In the genomic region with DNA sequence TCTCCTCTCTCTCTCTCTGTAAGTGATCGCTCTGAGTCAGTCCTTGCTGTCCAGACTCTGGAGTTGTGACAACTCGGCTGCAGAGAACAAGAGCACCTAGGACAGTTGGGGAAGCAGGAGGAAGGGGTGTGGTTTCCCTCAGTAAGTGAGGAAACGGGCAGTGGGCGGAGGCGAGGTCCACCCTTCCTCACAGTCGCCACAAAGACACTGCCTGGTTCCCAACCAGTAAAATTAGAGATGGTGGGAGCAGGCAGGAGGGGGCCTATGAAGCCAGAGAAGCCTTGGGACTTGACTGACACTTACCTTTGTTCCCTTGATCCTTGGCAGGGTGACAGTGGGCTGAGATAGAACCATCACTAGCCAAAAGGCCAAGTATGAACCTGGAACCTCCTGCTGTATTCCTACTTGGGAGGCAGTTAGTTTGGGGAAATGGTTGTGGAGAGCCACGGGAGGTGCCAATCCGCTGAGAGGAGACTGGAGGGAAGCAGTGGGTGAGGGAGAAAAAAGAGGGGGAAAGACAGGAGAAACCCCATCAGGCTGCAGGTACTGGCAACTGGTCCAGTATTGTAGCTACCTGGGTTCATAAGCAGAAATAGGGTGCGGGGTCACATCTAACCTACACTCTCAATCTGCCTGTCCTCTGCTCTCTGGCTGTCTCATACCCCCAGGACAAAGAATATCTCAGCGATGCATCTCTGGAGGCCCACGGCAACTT, we compare ENCODE assay signal across 11 mouse cellular contexts. TPM values are rescaled to one million over a fixed set of nuclear protein-coding genes. Genes with fewer than 3 reads are reported as not detected.
A peak's percentile ranks its signal among the peaks of the same experiment; 100 is the strongest.
DNase-seq lines count a peak whose midpoint lies in the region; ATAC-seq and TF ChIP-seq lines count a peak whose summit lies in the region.
"Had no signal": no experiment of that assay in that cellular context is flagged by ENCODE, and none has a peak within 500 bp of the region (broad histone marks: within the 10 kb centered on the region; RNA-seq: fewer than 3 reads in every experiment).

No protein-coding gene starts in this region.

- no peak overlapping the region for H3K9ac ChIP-seq in heart, postnatal 0 days (replicated peaks; ENCODE audit: low read depth, low read length)
- no peak overlapping the region for H3K9ac ChIP-seq in lung, embryonic 16.5 days (ENCODE audit: low read length)
- H3K9ac ChIP-seq: limb, embryonic 15.5 days had no signal

- H3K9me3 ChIP-seq in heart, postnatal 0 days (replicated peaks; ENCODE audit: control insufficient read depth, low read length), result no peaks in the 10 kb centered on the region
- H3K9me3 ChIP-seq in lung, embryonic 16.5 days (ENCODE audit: control insufficient read depth, low read length), result no peaks in the 10 kb centered on the region
- H3K9me3 ChIP-seq: limb, embryonic 15.5 days had no signal

- H3K27ac ChIP-seq in gastrocnemius, adult 2 months, result peak overlapping the region; percentile 87
- H3K27ac ChIP-seq in heart, postnatal 0 days (ENCODE audit: low read depth), result peak overlapping the region; percentile 62
- H3K27ac ChIP-seq in lung, embryonic 16.5 days (ENCODE audit: low read length), result no peak overlapping the region; the same call in 1 of the 2 replicates
- H3K27ac ChIP-seq: limb, embryonic 15.5 days had no signal

- peaks cover 45% of the 10 kb centered on the region for H3K4me1 ChIP-seq in heart, postnatal 0 days (ENCODE audit: control insufficient read depth, insufficient read depth)
- peaks cover 11% of the 10 kb centered on the region; the same call in 1 of the 2 replicates for H3K4me1 ChIP-seq in lung, embryonic 16.5 days (replicated peaks; ENCODE audit: control insufficient read depth, insufficient read depth, low read length)

- no peak for TF ChIP-seq CTCF in gastrocnemius, adult 2 months (IDR thresholded peaks at IDR 0.05)
- TF ChIP-seq CTCF in heart, postnatal 0 days (IDR thresholded peaks at IDR 0.05; ENCODE audit: low read depth), result no peak

- intact Hi-C loops in gastrocnemius, adult 2 months (cut with DNase I), result no loop called here

- H3K4me3 ChIP-seq in gastrocnemius, adult 2 months, result peak overlapping the region; percentile 41
- no peak overlapping the region for H3K4me3 ChIP-seq in heart, postnatal 0 days (ENCODE audit: low read depth, low read length)
- no peak overlapping the region for H3K4me3 ChIP-seq in lung, embryonic 16.5 days (ENCODE audit: low read length)
- H3K4me3 ChIP-seq: limb, embryonic 15.5 days had no signal

- no peaks in the 10 kb centered on the region for H3K27me3 ChIP-seq in heart, postnatal 0 days (ENCODE audit: control insufficient read depth, insufficient read depth, low read length)
- no peaks in the 10 kb centered on the region for H3K27me3 ChIP-seq in lung, embryonic 16.5 days (ENCODE audit: control insufficient read depth, insufficient read depth, low read depth, low read length)

- H3K4me2 ChIP-seq in heart, postnatal 0 days (ENCODE audit: low read depth, low read length), result peak overlapping the region; percentile 17
- no peak overlapping the region for H3K4me2 ChIP-seq in lung, embryonic 16.5 days (ENCODE audit: low read depth, low read length)
- H3K4me2 ChIP-seq: limb, embryonic 15.5 days had no signal

- no peak for TF ChIP-seq EP300 in heart, postnatal 0 days (IDR thresholded peaks at IDR 0.05; ENCODE audit: low read depth)

- WGBS in heart, postnatal 0 days, result 44% methylated on average over 11 of the region's 11 CpGs
- 39% methylated on average over 11 of the region's 11 CpGs for WGBS in lung, embryonic 16.5 days

- peak; percentile 52 for DNase-seq in gastrocnemius, adult 2 months
- no peak for DNase-seq in gastrocnemius, postnatal 4 days (ENCODE audit: low spot score in 2 of 2)
- peak; percentile 48 for DNase-seq in cerebellum, adult 9-10 months
- no peak for DNase-seq in heart, postnatal 0 days (ENCODE audit: low spot score)
- no peak for DNase-seq in right cerebral cortex, adult 2 months (ENCODE audit: low spot score in 2 of 2)
- no peak for DNase-seq in T-cell, adult 2 months (ENCODE audit: low spot score)
- DNase-seq in gastrocnemius, adult 8-10 months (ENCODE audit: low spot score in 2 of 2), result no peak
- DNase-seq: gastrocnemius, postnatal 25 days had no signal

- no peaks in the 10 kb centered on the region for H3K36me3 ChIP-seq in heart, postnatal 0 days (replicated peaks; ENCODE audit: control insufficient read depth, insufficient read depth, low read length)
- H3K36me3 ChIP-seq in lung, embryonic 16.5 days (ENCODE audit: control insufficient read depth, insufficient read depth, low read length), result no peaks in the 10 kb centered on the region

- ATAC-seq in heart, postnatal 0 days (ENCODE audit: insufficient read depth, low read depth), result peak; percentile 21; the same call in 1 of the 2 replicates
- ATAC-seq in lung, embryonic 16.5 days (ENCODE audit: low read depth), result peak; percentile 34; the same call in 1 of the 2 replicates

RNA-seq across cellular contexts. Expression of gene Adam11, which starts 19.2 kb away (rescaled TPM):
- total RNA-seq in gastrocnemius, adult 2 months (2021), result under 1 TPM; 0.33 to 0.67 TPM
- 1 to 10 TPM; 2.5 to 2.6 TPM for total RNA-seq in gastrocnemius, postnatal 4 days (2021)
- total RNA-seq in heart, postnatal 0 days (2014; rRNA removed; ENCODE audit: low replicate concordance), result 7.4 and 13.6 TPM in 2 replicates
- polyA plus RNA-seq in heart, postnatal 0 days (2015; fragmentation: Nextera tagmentation; extraction: Ambion mirVana), result 3.2 and 3.4 TPM in 2 replicates
- polyA plus RNA-seq in lung, embryonic 16.5 days (2015; fragmentation: Nextera tagmentation; extraction: Ambion mirVana), result 5.0 and 5.1 TPM in 2 replicates
- total RNA-seq in gastrocnemius, adult 8-10 months (2022), result under 1 TPM; 0.19 to 0.34 (median 0.23) TPM
- total RNA-seq: CH12.LX had no signal

RNA-seq across cellular contexts. Expression of gene Gjc1, which starts 39.1 kb away (rescaled TPM):
- total RNA-seq in gastrocnemius, adult 2 months (2021), result 1 to 10 TPM; 4.4 to 6.4 TPM
- total RNA-seq in gastrocnemius, postnatal 4 days (2021), result 10 to 100 TPM; 39.4 to 41.0 TPM
- total RNA-seq in heart, postnatal 0 days (2014; rRNA removed; ENCODE audit: low replicate concordance), result 19.2 and 29.4 TPM in 2 replicates
- 41.1 and 42.7 TPM in 2 replicates for polyA plus RNA-seq in heart, postnatal 0 days (2015; fragmentation: Nextera tagmentation; extraction: Ambion mirVana)
- polyA plus RNA-seq in lung, embryonic 16.5 days (2015; fragmentation: Nextera tagmentation; extraction: Ambion mirVana), result 60.8 and 65.7 TPM in 2 replicates
- total RNA-seq in gastrocnemius, adult 8-10 months (2022), result 1 to 10 TPM; 3.0 to 4.7 (median 3.4) TPM
- total RNA-seq: CH12.LX had no signal

RNA-seq across cellular contexts. Expression of gene Higd1b, which starts 55.2 kb away (rescaled TPM):
- total RNA-seq in gastrocnemius, adult 2 months (2021), result 1 to 10 TPM; 2.4 to 5.4 TPM
- 1 to 10 TPM; 3.3 to 4.9 TPM for total RNA-seq in gastrocnemius, postnatal 4 days (2021)
- 4.6 and 38.7 TPM in 2 replicates for total RNA-seq in heart, postnatal 0 days (2014; rRNA removed; ENCODE audit: low replicate concordance)
- 11.7 and 13.2 TPM in 2 replicates for polyA plus RNA-seq in heart, postnatal 0 days (2015; fragmentation: Nextera tagmentation; extraction: Ambion mirVana)
- polyA plus RNA-seq in lung, embryonic 16.5 days (2015; fragmentation: Nextera tagmentation; extraction: Ambion mirVana), result 51.5 and 56.7 TPM in 2 replicates
- 1 to 10 TPM; 1.3 to 2.9 (median 2.2) TPM for total RNA-seq in gastrocnemius, adult 8-10 months (2022)
- total RNA-seq: CH12.LX had no signal

Comparison
In these comparisons a context has a peak if more than half of its experiments do, and no peak if none do; other contexts are left out.
1. DNase-seq: peak in gastrocnemius, adult 2 months (single experiment) and cerebellum, adult 9-10 months (single experiment); none in gastrocnemius, postnatal 4 days (0 of 2), heart, postnatal 0 days (single experiment), right cerebral cortex, adult 2 months (0 of 2), T-cell, adult 2 months (single experiment) and gastrocnemius, adult 8-10 months (0 of 2).